Mouse (Mus musculus): ENCODE measurements around the gene Cmklr1.

Gene Cmklr1

DNA sequence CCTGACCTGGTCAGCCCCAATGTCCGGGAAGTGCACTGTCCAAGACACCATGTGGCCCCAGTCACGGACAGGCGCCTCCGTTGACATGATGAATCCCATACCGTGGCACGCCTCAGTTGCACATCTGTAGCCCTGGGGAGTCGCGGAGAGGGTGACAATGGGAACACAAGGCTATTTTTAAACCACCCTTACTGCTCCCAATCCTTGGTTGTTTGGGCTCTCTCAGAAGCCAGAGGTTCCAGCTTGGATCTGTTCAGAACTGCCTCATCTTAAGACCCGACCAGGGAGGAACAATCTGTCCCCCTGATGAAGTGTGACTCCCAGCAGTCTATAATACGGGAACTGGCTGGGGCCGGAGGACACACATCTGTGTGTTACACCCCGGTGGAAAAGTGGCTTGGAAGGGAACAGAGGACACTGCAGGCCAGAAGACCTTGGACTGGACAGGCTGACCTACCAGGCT, 38.4 kb downstream of the Cmklr1 start:
- TF ChIP-seq GATA4 (IDR thresholded peaks at IDR 0.05; ENCODE audit: insufficient replicate concordance, low read length): no peak

DNA sequence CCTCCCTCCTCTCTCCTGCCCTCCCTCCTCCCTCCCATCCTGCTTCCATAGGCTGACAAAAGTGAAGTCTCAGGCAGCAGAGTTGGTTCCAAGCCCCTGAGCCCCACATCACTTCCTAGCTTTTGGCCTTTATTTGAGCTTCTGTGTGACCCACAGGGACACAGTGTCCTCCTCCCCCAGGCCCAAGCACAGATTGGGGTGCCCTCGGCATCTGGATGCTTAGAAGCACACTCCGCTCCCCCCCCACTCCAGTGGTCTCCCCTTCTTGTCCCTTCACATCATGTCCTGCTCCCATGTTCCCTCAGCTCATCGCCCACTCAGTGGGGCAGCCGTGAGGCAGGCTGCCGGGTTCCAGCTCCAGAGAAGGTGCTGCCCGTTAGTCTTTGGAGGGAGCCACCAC, 39.1 kb downstream of the Cmklr1 start:
- TF ChIP-seq GATA4 (IDR thresholded peaks at IDR 0.05; ENCODE audit: insufficient replicate concordance, low read length): no peak

- no peak for TF ChIP-seq GATA4 (IDR thresholded peaks at IDR 0.05; ENCODE audit: insufficient replicate concordance, low read length)
These were observed 39.7 kb downstream of the Cmklr1 start for GRCm38 (mm10) chr5:113610490-113610889.

GRCm38 (mm10) chr5:113609891-113610290, 40.3 kb downstream of the Cmklr1 start:
- no peak for TF ChIP-seq GATA4 (IDR thresholded peaks at IDR 0.05; ENCODE audit: insufficient replicate concordance, low read length)

GRCm38 (mm10) chr5:113608511-113608910, 41.7 kb downstream of the Cmklr1 start:
- no peak for TF ChIP-seq GATA4 (IDR thresholded peaks at IDR 0.05; ENCODE audit: insufficient replicate concordance, low read length)

GRCm38 (mm10) chr5:113607941-113608431, 42.2 kb downstream of the Cmklr1 start:
- no peak for TF ChIP-seq GATA4 (IDR thresholded peaks at IDR 0.05; ENCODE audit: insufficient replicate concordance, low read length)

DNA sequence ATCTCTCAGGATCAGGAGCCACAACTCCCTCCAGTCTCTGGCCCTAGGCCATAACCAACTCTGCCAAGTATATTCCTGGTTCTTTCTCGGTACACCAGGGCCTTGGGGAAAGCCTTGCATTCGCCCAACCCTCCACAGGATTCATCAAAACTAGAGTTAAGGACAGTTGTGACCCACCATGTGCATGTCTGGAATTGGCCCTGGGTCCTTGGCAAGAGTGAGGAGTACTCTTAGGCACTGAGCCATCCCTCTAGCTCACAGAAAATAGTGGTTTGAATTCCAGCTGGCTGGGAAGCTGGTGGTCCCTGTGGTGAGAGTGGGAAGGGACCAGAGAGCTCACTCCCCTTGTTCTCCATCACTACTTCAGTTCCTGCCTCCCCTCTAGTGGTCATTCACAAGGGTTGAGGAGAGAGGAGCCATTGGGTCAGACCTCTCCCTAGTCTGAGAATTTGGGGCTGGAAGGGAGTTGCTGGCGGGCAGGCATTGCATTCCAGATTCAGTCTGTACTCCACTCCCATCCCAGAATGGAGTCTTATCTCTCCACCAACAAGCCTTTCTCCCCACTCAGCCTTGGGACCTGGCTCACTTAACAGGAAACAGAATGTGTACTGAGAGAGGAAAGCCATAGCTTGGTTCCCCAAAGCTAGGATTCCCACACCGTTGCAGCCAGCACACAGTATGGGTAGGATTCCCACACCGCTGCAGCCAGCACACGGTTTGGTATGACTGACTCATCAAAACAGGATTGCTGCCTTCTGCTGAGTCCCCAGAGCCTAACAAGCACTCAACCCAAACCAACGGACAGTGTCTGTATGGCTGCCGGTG, 43.1 kb downstream of the Cmklr1 start:
- TF ChIP-seq GATA4 (IDR thresholded peaks at IDR 0.05; ENCODE audit: insufficient replicate concordance, low read length): no peak

- TF ChIP-seq GATA4 (IDR thresholded peaks at IDR 0.05; ENCODE audit: insufficient replicate concordance, low read length): no peak
These were observed 44.1 kb downstream of the Cmklr1 start for GRCm38 (mm10) chr5:113606121-113606520.

- no peak for TF ChIP-seq GATA4 (IDR thresholded peaks at IDR 0.05; ENCODE audit: insufficient replicate concordance, low read length)
These were observed 45.5 kb downstream of the Cmklr1 start for GRCm38 (mm10) chr5:113604758-113605157.

DNA sequence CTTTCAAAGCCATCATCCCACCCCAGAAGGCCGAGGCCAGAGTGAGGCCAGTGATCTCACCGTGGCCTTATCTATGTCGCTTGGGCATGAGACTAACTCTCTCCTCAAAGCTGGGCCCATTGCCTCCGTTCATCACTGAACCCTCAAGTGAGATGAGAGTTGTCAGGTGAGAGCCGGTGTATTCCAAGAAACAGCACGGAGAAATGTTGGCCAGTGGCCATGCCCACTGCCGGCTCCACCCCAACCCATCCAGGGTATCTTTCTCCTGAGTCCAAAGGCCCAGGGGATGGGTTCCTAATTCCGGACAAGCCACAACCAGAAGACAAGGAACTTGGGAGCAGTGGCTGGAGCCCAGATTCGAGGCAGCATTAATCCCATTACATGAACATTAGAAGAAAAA, 46.8 kb downstream of the Cmklr1 start:
- TF ChIP-seq GATA4 (IDR thresholded peaks at IDR 0.05; ENCODE audit: insufficient replicate concordance, low read length): no peak

DNA sequence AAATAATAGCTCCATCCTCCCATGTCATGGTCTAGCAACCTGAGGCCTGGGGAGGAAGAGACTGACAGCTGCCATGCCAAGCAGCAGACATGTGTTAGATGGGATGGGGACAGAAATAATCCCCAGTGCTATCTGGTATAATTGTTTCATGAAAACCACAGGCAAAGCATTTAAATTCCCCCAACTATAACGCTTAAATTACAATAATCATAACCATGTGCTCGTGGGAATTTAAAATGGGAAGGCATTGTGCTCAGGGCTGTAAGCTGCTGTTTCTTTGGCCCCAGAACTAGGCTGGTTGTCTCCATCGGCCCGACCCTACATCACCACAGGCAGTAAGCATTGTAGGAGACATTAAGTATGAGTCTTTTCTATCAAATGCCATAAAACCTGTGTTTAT, 49.4 kb downstream of the Cmklr1 start:
- TF ChIP-seq GATA4 (IDR thresholded peaks at IDR 0.05; ENCODE audit: insufficient replicate concordance, low read length): no peak

GRCm38 (mm10) chr5:113600181-113600580, 50.0 kb downstream of the Cmklr1 start:
- TF ChIP-seq GATA4 (IDR thresholded peaks at IDR 0.05; ENCODE audit: insufficient replicate concordance, low read length): no peak

DNA sequence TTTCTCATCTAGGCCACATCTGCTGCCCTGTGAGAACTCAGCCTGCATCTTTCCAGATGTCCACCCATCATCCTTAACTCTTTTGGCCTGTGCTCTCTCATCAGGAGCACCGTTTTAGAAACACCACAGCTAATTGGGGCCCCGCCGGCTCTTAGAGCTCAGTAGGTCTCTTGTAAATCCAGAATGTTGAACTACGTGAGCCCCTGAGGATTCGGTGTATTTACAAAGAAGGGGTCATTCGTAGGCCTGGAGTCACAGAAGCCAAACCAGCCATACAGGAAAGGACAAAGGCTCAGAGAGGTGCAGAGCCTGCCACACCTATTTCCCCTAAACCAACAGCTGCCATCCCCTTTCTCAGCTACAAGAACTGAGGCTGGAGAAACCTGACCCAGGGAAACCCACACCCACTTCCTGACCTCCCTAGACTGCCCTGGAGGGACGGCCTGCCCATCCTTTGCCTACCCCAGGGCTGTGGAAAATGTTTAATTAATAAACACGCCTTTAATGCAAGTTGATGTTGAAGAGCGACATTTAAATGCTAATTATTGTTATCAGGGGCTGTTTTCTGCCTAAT, 53.4 kb downstream of the Cmklr1 start:
- no peak for TF ChIP-seq GATA4 (IDR thresholded peaks at IDR 0.05; ENCODE audit: insufficient replicate concordance, low read length)

DNA sequence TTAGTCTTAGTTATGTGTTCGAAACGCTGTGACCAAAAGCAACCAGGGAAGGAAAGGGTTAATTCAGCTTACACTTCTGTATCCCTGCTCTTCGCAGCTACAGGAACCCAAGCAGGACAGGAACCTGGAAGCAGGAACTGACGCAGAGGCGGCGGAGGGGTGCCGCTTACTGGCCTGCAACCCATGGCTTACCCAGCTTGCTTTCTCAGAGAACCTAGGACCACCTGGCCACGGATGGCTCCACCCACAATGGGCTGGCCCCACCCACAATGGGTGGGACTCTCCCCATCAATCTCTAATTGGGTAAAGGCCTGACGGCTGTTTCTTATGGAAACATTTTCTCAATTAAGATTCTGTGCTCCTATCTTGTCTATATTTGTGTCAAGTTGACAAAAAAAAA, 54.0 kb downstream of the Cmklr1 start:
- TF ChIP-seq GATA4 (IDR thresholded peaks at IDR 0.05; ENCODE audit: insufficient replicate concordance, low read length): no peak

- no peak for TF ChIP-seq GATA4 (IDR thresholded peaks at IDR 0.05; ENCODE audit: insufficient replicate concordance, low read length)
These were observed 56.1 kb downstream of the Cmklr1 start for GRCm38 (mm10) chr5:113593911-113594705.

Data from liver, adult (tissue).